Mouse (Mus musculus) gastrocnemius, postnatal 14 days (tissue): ENCODE data around the gene Zmynd10. TPM values are rescaled to one million over a fixed set of nuclear protein-coding genes. Genes with fewer than 3 reads are reported as not detected.
"Not testable (repeated sequence)": the region's sequence is repeated elsewhere in the genome, so short reads cannot be mapped to it uniquely, and the experiment has no call there.

Experiments
- DNase-seq: peaks from one replicate; pipeline ENCODE4 v3.0.0; 2021; ENCODE audit warnings: mixed read lengths
- intact Hi-C: fragments of 180-260 bp; cut with DNase I; formaldehyde crosslinking; loops from one replicate; pipeline ENCODE4 v1.15.1; 2025; ENCODE audit warnings: low total_unique reads
- total RNA-seq, 2 experiments: library from RNA; stranded (reverse); gene quantifications; 2 replicates each; pipeline ENCODE4 v1.2.3; 2021

Gene Zmynd10
- total RNA-seq, 2 experiments from 2014 or later, result not detected

DNA sequence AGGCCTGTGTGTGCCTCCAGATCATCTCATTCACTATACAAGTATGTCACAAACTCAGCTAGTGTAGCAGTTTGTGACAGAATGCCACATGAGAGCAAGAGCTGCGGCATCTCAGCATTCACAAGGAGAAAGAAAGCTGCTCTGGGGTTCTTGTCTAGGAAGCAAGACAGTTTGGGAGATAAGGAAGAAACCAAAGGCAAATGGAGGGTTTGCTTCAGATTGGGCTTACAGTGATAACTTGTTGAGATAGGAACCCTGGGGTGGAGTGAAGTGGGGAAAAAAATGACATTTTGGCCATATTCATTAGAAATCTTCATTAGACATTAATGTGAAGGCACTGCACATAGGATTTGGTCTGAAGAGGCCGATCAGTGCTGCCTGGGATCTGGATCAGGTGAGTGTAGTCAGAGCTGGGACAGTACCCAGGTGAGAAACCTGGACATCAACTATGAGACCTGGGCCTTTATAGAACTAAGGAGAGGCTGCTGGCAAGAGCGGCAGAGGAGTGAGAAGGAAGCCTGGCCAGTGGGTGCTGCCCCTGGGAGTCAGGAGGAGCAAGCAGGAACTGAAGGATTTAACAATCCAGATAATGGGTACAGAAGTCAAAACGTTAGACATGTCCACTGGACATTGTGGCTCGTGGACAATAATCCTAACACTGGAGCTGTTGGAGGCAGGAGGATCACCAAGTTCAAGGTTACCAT is 5.7 kb downstream of the Zmynd10 start:
- intact Hi-C loops, result no loop called here
- DNase-seq, result no peak

- intact Hi-C loops, result no loop called here
- no peak for DNase-seq
Observed at GRCm38 (mm10) chr9:107553541-107554318, 6.6 kb downstream of the Zmynd10 start.

DNA sequence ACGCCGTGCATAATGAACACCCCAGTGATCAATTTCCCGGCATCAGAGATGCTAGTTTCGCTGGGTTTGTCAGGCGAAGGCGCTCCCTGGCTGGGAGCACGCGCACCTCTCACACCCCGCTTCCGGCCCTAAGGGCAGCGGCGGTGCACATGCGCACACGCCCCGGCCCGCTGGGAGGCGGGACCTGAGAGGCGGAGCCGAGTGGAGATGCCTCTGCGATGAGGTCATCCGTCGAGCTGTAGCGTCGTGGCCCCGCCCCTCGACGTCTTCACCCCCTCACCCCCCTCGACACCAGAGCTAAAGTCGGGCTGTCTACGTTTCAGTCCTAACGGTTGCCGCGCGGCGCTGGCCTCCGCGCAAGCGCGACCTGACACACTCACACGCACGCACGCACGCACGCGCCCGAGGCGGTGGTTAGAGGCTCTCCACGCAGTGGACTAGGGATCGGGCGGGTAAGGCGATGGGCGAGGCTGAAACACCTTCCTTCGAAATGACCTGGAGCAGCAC is 7.3 kb downstream of the Zmynd10 start:
- DNase-seq, result peak; percentile 95
- intact Hi-C loops, result no loop called here

DNA sequence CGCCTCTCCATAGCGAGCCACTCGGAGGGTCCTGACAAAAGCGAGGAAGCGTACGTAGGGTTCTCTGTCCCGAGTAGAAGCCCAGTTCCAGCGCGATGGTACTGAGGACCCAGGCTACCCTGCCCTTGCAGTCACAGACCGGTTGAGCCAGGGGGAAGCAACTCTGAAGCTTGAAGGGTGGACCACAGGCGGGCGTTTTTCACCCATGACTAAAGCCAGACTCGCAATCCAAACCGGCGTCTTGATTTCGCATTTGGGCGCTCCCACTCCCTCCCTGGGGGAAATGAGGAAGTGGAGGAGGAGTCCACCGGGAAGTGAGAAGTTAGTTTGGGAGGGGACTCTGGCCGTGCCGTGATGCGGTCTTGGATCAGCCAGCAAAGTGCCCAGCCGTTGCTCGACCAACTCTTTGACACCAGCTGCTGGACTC is 7.9 kb downstream of the Zmynd10 start:
- intact Hi-C loops, result no loop called here
- peak; percentile 70 for DNase-seq

- DNase-seq, result no peak
- intact Hi-C loops, result no loop called here
Observed at GRCm38 (mm10) chr9:107555701-107556100, 8.6 kb downstream of the Zmynd10 start.

GRCm38 (mm10) chr9:107556346-107556745 is 9.2 kb downstream of the Zmynd10 start:
- no peak for DNase-seq
- intact Hi-C loops, result no loop called here

GRCm38 (mm10) chr9:107563029-107563581 is 16.0 kb downstream of the Zmynd10 start, which contains the start of gene Tusc2:
TSS of gene Tusc2 (plus strand) at chr9:107563255.
- DNase-seq, result peak; percentile 94
- intact Hi-C loops, result no loop called here

- intact Hi-C loops, DNase-seq: not testable (repeated sequence)
Observed at GRCm38 (mm10) chr9:107565556-107565955, 18.5 kb downstream of the Zmynd10 start.

- intact Hi-C loops, result no loop called here
- DNase-seq, result peak; percentile 80
Observed at GRCm38 (mm10) chr9:107566041-107566709, 19.1 kb downstream of the Zmynd10 start.

- DNase-seq, result no peak
- intact Hi-C loops, result no loop called here
Observed at GRCm38 (mm10) chr9:107566855-107567254, 19.8 kb downstream of the Zmynd10 start.

DNA sequence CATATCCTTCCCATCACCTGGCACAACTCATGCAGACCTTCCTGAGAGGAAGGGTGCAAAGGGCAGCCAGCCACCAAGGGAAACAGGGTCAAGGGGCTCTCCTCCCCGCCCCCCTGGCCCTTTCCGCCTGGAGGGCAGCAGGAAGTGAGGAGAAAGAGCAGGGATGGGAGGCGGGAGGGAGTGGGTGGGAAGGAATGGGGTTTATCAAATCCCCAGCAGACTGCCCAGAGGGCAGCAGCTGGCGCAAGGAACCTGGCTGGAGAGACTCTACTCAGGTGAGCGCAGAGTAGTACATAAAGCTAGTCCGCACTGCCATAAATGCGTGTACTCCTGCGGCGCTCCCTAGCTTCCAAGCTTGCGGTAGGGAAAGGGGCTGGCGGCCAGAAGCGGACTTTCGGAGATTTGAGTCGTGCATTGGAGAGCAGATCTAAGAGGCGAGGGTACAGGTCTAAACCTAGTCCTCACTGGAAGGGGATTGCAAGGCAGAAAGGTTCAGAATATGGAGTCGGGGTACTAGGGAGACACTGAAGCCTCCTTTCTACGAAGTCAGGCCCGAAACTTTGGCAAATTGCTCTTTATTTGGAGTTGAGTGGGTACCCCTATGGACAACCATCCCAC is 20.7 kb downstream of the Zmynd10 start, which contains the start of gene Hyal2:
Hyal2 (plus strand) TSS at position 244 of the 618 bp plus-strand sequence.
- no peak for DNase-seq
- intact Hi-C loops, result no loop called here

DNA sequence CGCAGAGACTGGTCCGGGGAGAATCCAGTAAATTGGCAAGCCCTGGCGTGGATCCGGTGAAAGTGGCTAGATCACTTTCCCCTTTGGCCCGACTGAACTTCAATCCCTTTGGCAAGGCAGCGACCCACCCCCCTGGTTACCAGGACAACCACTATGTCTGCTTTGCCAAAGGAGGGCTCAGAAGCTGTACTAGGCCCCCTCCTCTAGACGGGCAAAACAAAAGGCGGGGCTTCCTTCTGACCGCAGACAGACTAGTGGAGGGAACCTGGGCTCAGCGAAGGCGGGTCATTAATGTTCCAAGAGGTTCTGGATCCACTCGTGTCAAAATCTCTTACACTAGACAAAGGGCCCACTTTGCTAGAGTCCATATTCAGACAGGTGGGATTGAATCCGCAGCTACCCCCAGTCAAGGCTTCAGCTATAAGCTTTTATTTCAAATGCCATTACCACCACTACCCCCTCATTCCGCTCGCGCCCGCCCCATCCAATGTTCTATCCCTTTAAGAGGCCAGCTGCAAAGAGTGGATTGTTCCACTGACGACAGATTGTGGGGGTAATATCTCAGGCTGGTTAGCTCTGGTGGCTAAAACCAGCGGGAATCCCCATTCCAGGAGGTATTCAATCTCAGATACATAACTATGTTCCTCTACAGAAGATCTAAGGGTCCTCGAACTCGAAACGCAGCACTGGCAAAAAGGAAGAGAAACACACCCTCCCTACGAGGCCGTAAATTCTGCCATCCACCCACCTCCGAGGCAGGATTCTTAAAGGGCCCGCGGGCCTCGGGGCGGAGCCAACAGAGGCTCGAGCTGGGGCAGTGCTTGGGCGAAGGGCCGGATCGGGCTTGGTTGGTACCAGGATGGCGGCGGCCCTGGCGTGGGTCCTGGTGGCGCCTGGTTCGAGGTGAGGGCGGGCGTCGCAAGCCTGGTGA is 21.5 kb downstream of the Zmynd10 start:
- intact Hi-C loops, result no loop called here
- peak; percentile 85 for DNase-seq

DNA sequence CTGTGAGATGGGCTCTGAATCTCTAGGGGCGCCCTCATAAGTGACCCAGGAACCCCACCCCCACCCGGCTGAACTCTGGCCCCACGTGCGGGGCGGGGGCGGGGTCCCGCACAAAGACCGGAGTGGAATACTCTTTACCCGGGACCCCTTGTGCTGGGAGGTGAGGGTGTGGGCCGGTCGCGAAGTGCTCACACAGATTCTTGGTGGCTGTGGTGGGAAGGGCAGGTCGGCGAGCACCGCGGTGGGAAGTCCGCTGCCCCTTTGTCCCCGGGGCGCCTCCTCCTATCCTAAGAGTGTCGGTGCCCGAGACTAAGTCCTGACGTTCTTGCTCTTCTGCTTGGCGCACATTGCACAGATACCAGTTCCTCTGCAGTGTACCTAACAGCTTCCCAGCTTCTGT is 22.2 kb downstream of the Zmynd10 start:
- DNase-seq, result no peak
- intact Hi-C loops, result no loop called here

DNA sequence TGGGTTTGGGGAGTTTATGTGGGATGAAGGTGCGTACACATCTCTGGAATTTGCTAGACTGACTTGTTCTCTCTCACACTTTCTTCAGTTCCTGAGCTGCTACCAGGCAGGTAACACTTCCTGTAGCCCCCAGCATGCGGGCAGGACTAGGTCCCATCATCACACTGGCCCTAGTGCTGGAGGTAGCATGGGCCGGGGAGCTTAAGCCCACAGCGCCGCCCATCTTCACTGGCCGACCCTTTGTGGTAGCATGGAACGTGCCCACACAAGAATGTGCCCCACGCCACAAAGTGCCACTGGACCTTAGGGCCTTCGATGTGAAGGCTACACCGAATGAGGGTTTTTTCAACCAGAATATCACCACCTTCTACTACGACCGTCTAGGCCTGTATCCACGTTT is 22.9 kb downstream of the Zmynd10 start:
- DNase-seq, result no peak
- intact Hi-C loops, result no loop called here

GRCm38 (mm10) chr9:107570845-107571244 is 23.7 kb downstream of the Zmynd10 start:
- DNase-seq, result no peak
- intact Hi-C loops, result no loop called here

DNA sequence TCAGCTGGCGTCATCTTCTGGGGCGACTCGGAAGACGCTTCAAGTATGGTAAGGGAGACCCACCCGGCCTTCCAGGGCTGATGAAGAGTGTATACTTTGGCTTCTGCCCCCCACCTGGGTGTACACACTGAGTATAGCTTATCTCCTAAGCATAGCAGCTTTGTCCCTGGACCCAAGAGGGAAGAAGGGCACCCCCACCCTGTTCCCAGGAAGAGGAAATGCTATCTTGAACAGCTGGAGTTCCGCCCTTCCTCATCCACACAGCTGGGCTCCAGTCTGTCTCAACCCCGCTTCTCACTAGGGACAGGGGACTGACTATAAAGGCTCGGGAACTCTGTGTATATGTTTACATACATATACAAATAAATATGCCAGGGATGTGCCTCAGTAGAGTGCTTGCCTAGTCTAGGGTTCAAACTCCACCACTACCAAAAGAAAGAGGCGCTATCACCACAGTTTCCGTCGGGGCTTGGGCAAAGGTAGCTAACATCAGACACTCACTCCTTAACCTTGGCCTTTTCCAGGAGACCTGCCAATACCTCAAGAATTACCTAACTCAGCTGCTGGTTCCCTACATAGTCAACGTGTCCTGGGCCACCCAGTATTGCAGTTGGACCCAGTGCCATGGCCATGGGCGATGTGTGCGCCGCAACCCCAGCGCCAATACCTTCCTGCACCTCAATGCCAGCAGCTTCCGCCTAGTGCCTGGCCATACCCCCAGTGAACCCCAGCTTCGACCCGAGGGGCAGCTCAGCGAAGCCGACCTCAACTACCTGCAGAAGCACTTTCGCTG is 24.6 kb downstream of the Zmynd10 start:
- intact Hi-C loops, result no loop called here
- DNase-seq, result no peak

- intact Hi-C loops, result no loop called here
Observed at GRCm38 (mm10) chr9:107572327-107572662, 25.2 kb downstream of the Zmynd10 start.

DNA sequence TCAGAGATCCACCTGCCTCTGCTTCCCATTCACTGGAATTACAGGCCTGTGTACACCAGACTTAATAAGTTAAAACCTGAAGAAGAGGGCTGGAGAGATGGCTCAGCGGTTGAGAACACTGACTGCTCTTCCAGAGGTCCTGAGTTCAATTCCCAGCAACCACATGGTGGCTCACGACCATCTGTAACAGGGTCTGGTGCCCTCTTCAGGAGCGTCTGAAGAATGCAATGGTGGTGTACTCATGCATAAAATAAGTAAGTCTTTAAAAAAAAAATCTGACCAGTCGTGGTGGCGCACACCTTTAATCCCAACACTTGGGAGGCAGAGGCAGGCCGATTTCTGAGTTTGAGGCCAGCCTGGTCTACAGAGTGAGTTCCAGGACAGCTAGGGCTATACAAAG is 26.7 kb downstream of the Zmynd10 start:
- intact Hi-C loops, DNase-seq: not testable (repeated sequence)

More at GRCm38 (mm10) chr9:107572327-107572662, 25.2 kb downstream of the Zmynd10 start:
- no peak for DNase-seq
